Mouse (Mus musculus): Measurements from ENCODE around the gene Tprgl. TPM values are rescaled to one million over a fixed set of nuclear protein-coding genes. Genes with fewer than 3 reads are reported as not detected.

Gene Tprgl
- polyA plus RNA-seq, 1 experiment from 2014 or later = 147 TPM

GRCm38 (mm10) chr4:154116421-154116820 lies 44.0 kb downstream of the Tprgl start:
- Histone ChIP-seq H3K36me3 (ENCODE audit: control insufficient read depth, insufficient read depth) (no peaks in the 10 kb centered on the region), H3K4me3 (ENCODE audit: low read length) (no peak overlapping the region), H3K4me2 (ENCODE audit: low read depth, low read length) (no peak overlapping the region), H3K9ac (ENCODE audit: low read length) (no peak overlapping the region), H3K9me3 (replicated peaks; ENCODE audit: control insufficient read depth, low read length) (no peaks in the 10 kb centered on the region; the same call in 1 of the 2 replicates), H3K27me3 (ENCODE audit: control insufficient read depth, insufficient read depth, low read length) (peaks cover 2% of the 10 kb centered on the region; the same call in 1 of the 2 replicates), H3K4me1 (ENCODE audit: control insufficient read depth, insufficient read depth, low read length) (no peaks in the 10 kb centered on the region), H3K27ac (ENCODE audit: low read length) (no peak overlapping the region)
- WGBS = 42% methylated on average over 7 of the region's 7 CpGs
- ATAC-seq (replicated peaks; ENCODE audit: extremely low read depth, insufficient read depth, low FRiP score) = no peak

DNA sequence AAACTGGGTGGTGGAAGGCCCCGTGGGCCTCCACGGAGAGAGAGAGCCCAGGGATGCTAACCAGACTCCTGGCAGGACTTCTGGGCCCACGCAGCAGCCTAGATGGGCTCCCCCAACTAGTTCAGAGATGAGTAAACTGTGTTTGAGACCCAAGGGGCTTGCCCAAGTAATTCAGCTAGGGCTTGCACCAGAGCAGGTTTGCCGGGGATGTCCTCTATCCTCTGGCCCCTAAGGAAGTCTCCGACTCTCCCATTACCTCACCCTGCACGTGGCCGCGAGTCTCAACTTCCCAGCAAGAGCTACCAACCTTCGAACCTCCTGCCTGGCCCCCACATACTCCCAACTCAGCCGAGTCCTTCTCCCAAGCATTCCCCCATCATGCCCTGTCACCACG lies 50.6 kb downstream of the Tprgl start:
- Histone ChIP-seq H3K4me3 (ENCODE audit: low read length) (no peak overlapping the region), H3K9ac (ENCODE audit: low read length) (no peak overlapping the region), H3K36me3 (ENCODE audit: control insufficient read depth, insufficient read depth) (no peaks in the 10 kb centered on the region), H3K27me3 (ENCODE audit: control insufficient read depth, insufficient read depth, low read length) (peaks cover 11% of the 10 kb centered on the region), H3K4me1 (ENCODE audit: control insufficient read depth, insufficient read depth, low read length) (peaks cover 2% of the 10 kb centered on the region; the same call in 1 of the 2 replicates), H3K9me3 (replicated peaks; ENCODE audit: control insufficient read depth, low read length) (no peaks in the 10 kb centered on the region; the same call in 1 of the 2 replicates), H3K4me2 (ENCODE audit: low read depth, low read length) (no peak overlapping the region), H3K27ac (ENCODE audit: low read length) (no peak overlapping the region)
- no peak for ATAC-seq (replicated peaks; ENCODE audit: extremely low read depth, insufficient read depth, low FRiP score)
- WGBS = 71% methylated on average over 11 of the region's 11 CpGs

GRCm38 (mm10) chr4:154109216-154109849 lies 51.1 kb downstream of the Tprgl start:
- no peak for ATAC-seq (replicated peaks; ENCODE audit: extremely low read depth, insufficient read depth, low FRiP score)
- Histone ChIP-seq H3K36me3 (ENCODE audit: control insufficient read depth, insufficient read depth) (no peaks in the 10 kb centered on the region), H3K4me1 (ENCODE audit: control insufficient read depth, insufficient read depth, low read length) (peaks cover 2% of the 10 kb centered on the region; the same call in 1 of the 2 replicates), H3K27ac (ENCODE audit: low read length) (no peak overlapping the region), H3K4me3 (ENCODE audit: low read length) (no peak overlapping the region), H3K4me2 (ENCODE audit: low read depth, low read length) (no peak overlapping the region), H3K9ac (ENCODE audit: low read length) (no peak overlapping the region), H3K27me3 (ENCODE audit: control insufficient read depth, insufficient read depth, low read length) (peaks cover 12% of the 10 kb centered on the region), H3K9me3 (replicated peaks; ENCODE audit: control insufficient read depth, low read length) (no peaks in the 10 kb centered on the region; the same call in 1 of the 2 replicates)
- 48% methylated on average over 18 of the region's 18 CpGs for WGBS

Other genes starting within 250 kb of the Tprgl start
- 47.3 and 48.4 TPM in 2 replicates for gene A430005L14Rik, start 203.4 kb downstream of the Tprgl start, polyA plus RNA-seq (2015; fragmentation: Nextera tagmentation; extraction: Ambion mirVana)
- 8.5 and 8.6 TPM in 2 replicates for gene Dffb, start 185.5 kb downstream of the Tprgl start, polyA plus RNA-seq (2015; fragmentation: Nextera tagmentation; extraction: Ambion mirVana)
- gene Cep104, start 185.5 kb downstream of the Tprgl start, polyA plus RNA-seq (2015; fragmentation: Nextera tagmentation; extraction: Ambion mirVana) = 14.1 and 17.7 TPM in 2 replicates
- 14.7 and 15.1 TPM in 2 replicates for gene Lrrc47, start 148.9 kb downstream of the Tprgl start, polyA plus RNA-seq (2015; fragmentation: Nextera tagmentation; extraction: Ambion mirVana)
- 29.3 and 38.1 TPM in 2 replicates for gene Smim1, start 134.4 kb downstream of the Tprgl start, polyA plus RNA-seq (2015; fragmentation: Nextera tagmentation; extraction: Ambion mirVana)
- gene Ccdc27, start 118.0 kb downstream of the Tprgl start, polyA plus RNA-seq (2015; fragmentation: Nextera tagmentation; extraction: Ambion mirVana) = not detected in 2 replicates
- 0.20 and 0.31 TPM in 2 replicates for gene Trp73, start 20.5 kb downstream of the Tprgl start, polyA plus RNA-seq (2015; fragmentation: Nextera tagmentation; extraction: Ambion mirVana)
- gene Wrap73, start 18.3 kb downstream of the Tprgl start, polyA plus RNA-seq (2015; fragmentation: Nextera tagmentation; extraction: Ambion mirVana) = 23.5 and 24.4 TPM in 2 replicates
- 33.8 and 38.8 TPM in 2 replicates for gene Megf6, start 10.1 kb upstream of the Tprgl start, polyA plus RNA-seq (2015; fragmentation: Nextera tagmentation; extraction: Ambion mirVana)
- gene Arhgef16, start 141.0 kb upstream of the Tprgl start, polyA plus RNA-seq (2015; fragmentation: Nextera tagmentation; extraction: Ambion mirVana) = 4.3 and 5.3 TPM in 2 replicates
- gene B230104I21Rik, start 175.5 kb upstream of the Tprgl start, polyA plus RNA-seq (2015; fragmentation: Nextera tagmentation; extraction: Ambion mirVana) = 0.17 TPM in 1 of 2 replicates, not detected in the other

Data from heart, embryonic 16.5 days (tissue).